Mouse (Mus musculus) telencephalon, adult 2 months (tissue): ENCODE data around the gene Ctsd.

Experiments used
- DNase-seq: peaks from one replicate; pipeline ENCODE4 v3.0.0-alpha.2; 2011; ENCODE audit warnings: low read depth, low spot score

Gene Ctsd

GRCm38 (mm10) chr7:142374413-142375015, 13.3 kb downstream of the Ctsd start:
- DNase-seq, result no peak

- no peak for DNase-seq
These were observed 14.0 kb downstream of the Ctsd start, which contains the start of gene Ifitm10 for GRCm38 (mm10) chr7:142373641-142374412. Ifitm10 (minus strand) TSS chr7:142373753.

- no peak for DNase-seq
These were observed 14.8 kb downstream of the Ctsd start for GRCm38 (mm10) chr7:142373039-142373438.

- no peak for DNase-seq
These were observed 15.8 kb downstream of the Ctsd start for GRCm38 (mm10) chr7:142371768-142372661.

- DNase-seq, result peak; percentile 58
These were observed 16.5 kb downstream of the Ctsd start for GRCm38 (mm10) chr7:142371398-142371767.

GRCm38 (mm10) chr7:142370937-142371336, 16.9 kb downstream of the Ctsd start:
- DNase-seq, result no peak

GRCm38 (mm10) chr7:142369820-142370219, 18.0 kb downstream of the Ctsd start:
- no peak for DNase-seq

GRCm38 (mm10) chr7:142368856-142369255, 19.0 kb downstream of the Ctsd start:
- DNase-seq, result no peak

- no peak for DNase-seq
These were observed 24.7 kb downstream of the Ctsd start for GRCm38 (mm10) chr7:142363107-142363506.

GRCm38 (mm10) chr7:142360743-142361142, 27.1 kb downstream of the Ctsd start:
- no peak for DNase-seq

- no peak for DNase-seq
These were observed 28.7 kb downstream of the Ctsd start for GRCm38 (mm10) chr7:142359129-142359528.

- DNase-seq, result no peak
These were observed 30.3 kb downstream of the Ctsd start for GRCm38 (mm10) chr7:142357566-142357965.

- no peak for DNase-seq
These were observed 33.1 kb downstream of the Ctsd start for GRCm38 (mm10) chr7:142354661-142355233.

GRCm38 (mm10) chr7:142353854-142354253, 34.0 kb downstream of the Ctsd start:
- no peak for DNase-seq

- DNase-seq, result no peak
These were observed 36.3 kb downstream of the Ctsd start for GRCm38 (mm10) chr7:142351569-142351968.

GRCm38 (mm10) chr7:142349308-142349961, 38.4 kb downstream of the Ctsd start:
- DNase-seq, result peak; percentile 80

GRCm38 (mm10) chr7:142347542-142347941, 40.3 kb downstream of the Ctsd start:
- DNase-seq, result no peak

GRCm38 (mm10) chr7:142342247-142342640, 45.6 kb downstream of the Ctsd start:
- no peak for DNase-seq

- DNase-seq, result no peak
These were observed 46.1 kb downstream of the Ctsd start for GRCm38 (mm10) chr7:142341564-142342246.

GRCm38 (mm10) chr7:142340269-142340970, 47.4 kb downstream of the Ctsd start:
- DNase-seq, result peak; percentile 18
